Mouse (Mus musculus) liver, embryonic 13.5 days (tissue): Measurements from ENCODE around the gene Hoxb3. TPM values are rescaled to one million over a fixed set of nuclear protein-coding genes. Genes with fewer than 3 reads are reported as not detected.

Experiments
- ATAC-seq: fragments of 200-750 bp; cut with Nextera tagmentation; 2 replicates; pipeline ENCODE4 v1.8.0; 2017; ENCODE audit warnings: low read depth, mild to moderate bottlenecking, moderate number of reproducible peaks, moderate library complexity
- DNase-seq: peaks from one replicate; pipeline ENCODE4 v3.0.0; 2022
- H3K27ac ChIP-seq: fragments of 300-500 bp; sonication (generic); 2 replicates; pipeline ENCODE4 v1.5.1; 2015; ENCODE audit warnings: moderate library complexity, mild to moderate bottlenecking, inconsistent platforms
- H3K27me3 ChIP-seq: fragments of 300-500 bp; sonication (generic); 2 replicates; pipeline ENCODE4 v1.6.1; 2015; ENCODE audit warnings: mild to moderate bottlenecking, inconsistent platforms
- H3K36me3 ChIP-seq: fragments of 300-500 bp; sonication (generic); 2 replicates; pipeline ENCODE4 v1.6.1; 2015; ENCODE audit warnings: mild to moderate bottlenecking, inconsistent platforms
- H3K4me1 ChIP-seq: fragments of 300-500 bp; sonication (generic); replicated peaks from 2 replicates; pipeline ENCODE4 v1.6.1; 2015; ENCODE audit warnings: inconsistent platforms
- H3K4me2 ChIP-seq: fragments of 300-500 bp; sonication (generic); 2 replicates; pipeline ENCODE4 v1.6.1; 2015; ENCODE audit warnings: inconsistent platforms, mild to moderate bottlenecking, moderate library complexity
- H3K4me3 ChIP-seq: fragments of 300-500 bp; sonication (generic); replicated peaks from 2 replicates; pipeline ENCODE4 v1.5.1; 2015; ENCODE audit warnings: mild to moderate bottlenecking, inconsistent platforms
- H3K9ac ChIP-seq: fragments of 300-500 bp; sonication (generic); 2 replicates; pipeline ENCODE4 v1.6.1; 2015; ENCODE audit warnings: mild to moderate bottlenecking, inconsistent platforms
- H3K9me3 ChIP-seq: fragments of 300-500 bp; sonication (generic); replicated peaks from 2 replicates; pipeline ENCODE4 v1.6.1; 2016; ENCODE audit warnings: inconsistent platforms
- WGBS: fragments of 180-500 bp; shearing (Covaris S2); methylation state at CpG from one replicate; pipeline ENCODE4 v1.1.7; 2015; ENCODE audit not compliant: insufficient replicate concordance; 5-methylcytosine and 5-hydroxymethylcytosine counted together
- polyA plus RNA-seq: library from polyadenylated mRNA; unstranded; fragments of >200 nt; fragmentation: Nextera tagmentation; extraction: Ambion mirVana; gene quantifications from 2 replicates; pipeline ENCODE4 v1.2.1, GENCODE M21; 2015

The Hoxb3 gene
- polyA plus RNA-seq, 1 experiment from 2014 or later: 0.13 TPM

GRCm38 (mm10) chr11:96315344-96315681, 7.8 kb upstream of the Hoxb3 start:
- 26% methylated on average over 5 of the region's 5 CpGs for WGBS
- H3K4me2 ChIP-seq: peak overlapping the region; percentile 28
- H3K4me3 ChIP-seq: peak overlapping the region; percentile 30
- H3K9me3 ChIP-seq: no peaks in the 10 kb centered on the region
- H3K27ac ChIP-seq: peak overlapping the region; percentile 59; the same call in 1 of the 2 replicates
- H3K9ac ChIP-seq: no peak overlapping the region
- H3K27me3 ChIP-seq: peaks cover 100% of the 10 kb centered on the region
- H3K4me1 ChIP-seq: peaks cover 9% of the 10 kb centered on the region
- no peak for ATAC-seq
- H3K36me3 ChIP-seq: no peaks in the 10 kb centered on the region
- DNase-seq: no peak

DNA sequence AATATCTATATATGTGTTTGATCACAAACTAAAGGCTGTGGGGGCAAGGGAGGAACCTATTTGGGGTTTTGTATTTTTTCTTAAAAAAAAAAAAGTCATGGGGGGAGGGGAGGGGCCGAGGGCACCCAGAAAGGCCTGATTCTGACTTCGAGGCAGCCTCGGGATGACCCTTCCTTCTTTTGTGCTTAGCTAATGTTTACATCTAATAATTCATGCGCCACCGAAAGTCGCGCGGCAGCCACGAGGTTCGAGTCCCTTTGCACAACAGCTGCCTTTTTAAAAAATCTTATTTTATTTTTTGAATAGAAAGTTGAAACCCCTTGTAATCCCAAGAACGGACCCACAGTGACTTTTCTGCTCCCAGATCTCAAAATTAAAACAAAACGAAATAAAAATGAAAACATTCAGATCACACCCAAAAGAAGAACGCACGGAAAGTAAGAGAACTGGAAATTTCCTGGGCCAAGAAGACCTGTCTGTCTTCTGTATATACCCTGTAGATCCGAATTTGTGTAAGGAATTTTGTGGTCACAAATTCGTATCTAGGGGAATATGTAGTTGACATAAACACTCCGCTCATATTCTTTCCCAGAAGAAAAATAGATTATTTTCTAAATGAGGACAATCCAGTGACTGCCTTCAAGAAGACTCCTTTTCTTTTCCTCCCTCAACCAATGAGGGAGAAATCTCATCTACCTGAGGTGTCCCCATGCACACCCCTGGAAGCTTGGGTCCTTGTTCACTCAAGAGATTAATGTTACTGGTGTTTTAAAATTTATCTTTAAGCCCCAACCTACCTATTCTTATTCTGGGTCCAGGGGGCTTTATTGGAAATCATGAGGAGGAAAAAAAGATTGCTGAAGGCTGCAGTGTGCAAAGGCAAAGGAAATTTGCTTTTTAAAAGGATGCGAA, 6.2 kb upstream of the Hoxb3 start:
- Histone ChIP-seq H3K4me1 (peaks cover 6% of the 10 kb centered on the region; the same call in 1 of the 2 replicates), H3K9ac (no peak overlapping the region), H3K4me3 (no peak overlapping the region), H3K9me3 (no peaks in the 10 kb centered on the region), H3K27me3 (peaks cover 99% of the 10 kb centered on the region), H3K36me3 (no peaks in the 10 kb centered on the region), H3K4me2 (no peak overlapping the region), H3K27ac (no peak overlapping the region)
- ATAC-seq (no peak), DNase-seq (no peak)
- WGBS: 24% methylated on average over 18 of the region's 18 CpGs

DNA sequence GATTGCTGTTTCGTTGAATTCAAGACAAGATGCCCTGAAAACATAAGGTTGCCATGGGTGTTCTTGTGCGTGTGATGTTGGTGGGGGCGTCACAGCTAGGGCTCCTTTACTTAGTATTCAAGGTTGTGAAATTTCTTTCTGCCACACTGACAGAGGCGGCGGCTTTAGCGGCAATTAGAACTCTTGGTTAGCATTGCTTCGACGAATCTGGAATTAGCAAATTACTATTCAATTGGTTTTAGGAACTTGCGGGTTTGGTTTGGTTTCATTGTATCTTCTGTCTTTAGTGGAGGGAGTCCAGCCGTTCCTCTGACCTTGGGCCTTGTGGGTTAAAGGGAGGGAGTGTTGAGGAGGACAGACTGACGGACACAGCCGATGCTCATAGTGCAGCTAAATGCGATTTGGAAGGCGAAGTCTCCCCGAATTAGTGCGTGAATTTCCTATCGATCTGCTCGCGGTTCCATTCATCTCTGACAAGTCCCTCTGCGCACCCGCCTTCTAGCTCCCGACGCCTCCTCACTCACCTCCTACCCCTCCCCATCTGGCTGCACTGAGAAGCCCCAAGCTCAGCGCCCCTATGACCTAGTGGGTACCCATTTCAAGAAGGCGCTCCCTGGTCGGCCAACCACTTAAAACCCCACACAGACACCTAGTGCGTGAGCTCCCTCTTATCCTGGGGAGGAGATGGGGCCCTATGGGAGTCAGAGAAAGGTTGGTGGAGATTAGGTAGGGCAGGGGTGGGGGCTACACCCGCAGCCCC, 5.3 kb upstream of the Hoxb3 start, which contains the start of gene Hoxb4:
Hoxb4 (plus strand) TSS at position 660 of the 760 bp plus-strand sequence.
- peak within 1 kb of the TSS; percentile 78 for H3K27ac ChIP-seq
- H3K9me3 ChIP-seq: no peaks in the 10 kb centered on the region
- H3K27me3 ChIP-seq: peaks cover 99% of the 10 kb centered on the region
- ATAC-seq (no peak), DNase-seq (no peak)
- H3K36me3 ChIP-seq: no peaks in the 10 kb centered on the region
- H3K4me3 ChIP-seq: peak within 1 kb of the TSS; percentile 53
- peak within 1 kb of the TSS; percentile 56 for H3K4me2 ChIP-seq
- WGBS: 7% methylated on average over 28 of the region's 28 CpGs
- H3K9ac ChIP-seq: peak within 1 kb of the TSS; percentile 58
- 0 out of 2 replicates have a peak, but pooled peaks cover 6% of the 10 kb centered on the region for H3K4me1 ChIP-seq

GRCm38 (mm10) chr11:96318368-96319070, 4.6 kb upstream of the Hoxb3 start:
- no peaks in the 10 kb centered on the region for H3K36me3 ChIP-seq
- peak overlapping the region; percentile 56 for H3K4me2 ChIP-seq
- DNase-seq: no peak
- under 1% methylated on average over 44 of the region's 45 CpGs for WGBS
- ATAC-seq: no peak
- H3K27ac ChIP-seq: peak overlapping the region; percentile 78
- H3K9me3 ChIP-seq: no peaks in the 10 kb centered on the region
- peak overlapping the region; percentile 53 for H3K4me3 ChIP-seq
- 0 out of 2 replicates have a peak, but pooled peaks cover 6% of the 10 kb centered on the region for H3K4me1 ChIP-seq
- peaks cover 99% of the 10 kb centered on the region for H3K27me3 ChIP-seq
- peak overlapping the region; percentile 58 for H3K9ac ChIP-seq

DNA sequence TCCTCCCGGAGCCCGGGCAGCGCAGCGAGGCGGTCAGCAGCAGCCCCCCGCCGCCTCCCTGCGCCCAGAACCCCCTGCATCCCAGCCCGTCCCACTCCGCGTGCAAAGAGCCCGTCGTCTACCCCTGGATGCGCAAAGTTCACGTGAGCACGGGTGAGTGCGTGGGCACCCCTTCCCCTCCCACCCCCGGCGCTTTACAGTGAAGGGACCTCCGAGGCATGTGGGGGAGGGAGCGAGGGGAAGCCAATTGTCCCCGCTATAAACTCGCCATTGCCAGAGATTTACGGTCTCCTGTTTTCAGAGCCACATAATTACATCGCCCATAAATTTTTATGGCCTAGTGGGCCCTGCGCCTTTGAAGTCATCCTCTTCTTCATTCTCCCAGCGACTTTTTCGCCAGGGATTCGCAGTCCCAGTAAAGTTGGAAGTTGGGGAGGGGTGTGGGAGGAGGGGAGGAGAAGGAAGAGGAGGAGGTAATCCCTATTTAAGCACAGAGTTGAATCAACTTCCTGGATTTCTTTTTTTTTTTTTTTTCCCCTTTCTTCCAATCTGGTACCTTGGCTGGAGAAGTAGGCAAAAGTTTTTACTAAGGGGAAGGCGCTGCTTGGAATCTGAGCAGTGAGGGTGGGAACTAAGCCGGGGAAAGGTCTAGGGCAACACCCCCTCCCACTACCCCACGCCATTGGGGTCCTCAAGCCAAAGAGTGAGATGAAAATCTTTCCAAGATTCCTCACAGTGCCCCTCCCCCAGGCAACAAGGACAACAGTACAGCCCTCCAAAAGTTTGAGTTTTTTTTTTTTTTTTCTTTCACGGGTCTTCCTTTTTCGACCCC, 3.8 kb upstream of the Hoxb3 start:
- Histone ChIP-seq H3K4me2 (peak overlapping the region; percentile 56), H3K27me3 (peaks cover 99% of the 10 kb centered on the region), H3K4me3 (peak overlapping the region; percentile 53), H3K9me3 (no peaks in the 10 kb centered on the region), H3K36me3 (no peaks in the 10 kb centered on the region), H3K9ac (peak overlapping the region; percentile 58), H3K4me1 (0 out of 2 replicates have a peak, but pooled peaks cover 2% of the 10 kb centered on the region), H3K27ac (peak overlapping the region; percentile 78)
- ATAC-seq (no peak), DNase-seq (no peak)
- WGBS: under 1% methylated on average over 29 of the region's 34 CpGs

- 0 out of 2 replicates have a peak, but pooled peaks cover 1% of the 10 kb centered on the region for H3K4me1 ChIP-seq
- H3K4me3 ChIP-seq: peak overlapping the region; percentile 53
- H3K4me2 ChIP-seq: peak overlapping the region; percentile 56
- peak overlapping the region; percentile 78 for H3K27ac ChIP-seq
- H3K9ac ChIP-seq: peak overlapping the region; percentile 54
- under 1% methylated on average over 29 of the region's 29 CpGs for WGBS
- ATAC-seq (no peak), DNase-seq (no peak)
- H3K9me3 ChIP-seq: no peaks in the 10 kb centered on the region
- H3K27me3 ChIP-seq: peaks cover 99% of the 10 kb centered on the region
- no peaks in the 10 kb centered on the region for H3K36me3 ChIP-seq
Observed at GRCm38 (mm10) chr11:96319910-96320309, 3.2 kb upstream of the Hoxb3 start.

DNA sequence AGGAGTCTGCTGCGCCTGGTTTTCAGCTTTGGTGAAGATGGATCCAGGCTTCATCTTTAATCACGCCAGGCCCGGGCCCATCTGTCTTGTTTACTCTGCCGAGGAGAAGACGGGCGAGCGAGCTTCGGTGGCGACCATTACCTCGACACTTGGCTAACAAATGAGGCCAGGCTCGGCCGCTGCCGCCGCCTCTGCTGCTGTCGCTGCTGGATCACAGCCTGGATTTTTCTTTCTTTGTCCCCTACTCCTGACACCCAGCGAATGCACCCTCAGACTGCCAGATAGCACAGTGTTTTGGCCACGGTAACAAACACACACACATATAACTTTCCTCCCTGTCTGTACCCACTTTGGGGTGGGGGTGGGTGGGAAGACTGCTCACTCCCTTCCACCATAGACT, 2.4 kb upstream of the Hoxb3 start:
- no peak for DNase-seq
- WGBS: 23% methylated on average over 17 of the region's 17 CpGs
- peaks cover 99% of the 10 kb centered on the region for H3K27me3 ChIP-seq
- no peak overlapping the region; the same call in 1 of the 2 replicates for H3K27ac ChIP-seq
- no peaks in the 10 kb centered on the region for H3K36me3 ChIP-seq
- H3K9ac ChIP-seq: 0 out of 2 replicates have a peak overlapping the region, but pooled peaks have one; percentile 6
- H3K9me3 ChIP-seq: no peaks in the 10 kb centered on the region
- no peak overlapping the region for H3K4me3 ChIP-seq
- H3K4me2 ChIP-seq: peak overlapping the region; percentile 25
- ATAC-seq: no peak
- no peaks in the 10 kb centered on the region for H3K4me1 ChIP-seq

DNA sequence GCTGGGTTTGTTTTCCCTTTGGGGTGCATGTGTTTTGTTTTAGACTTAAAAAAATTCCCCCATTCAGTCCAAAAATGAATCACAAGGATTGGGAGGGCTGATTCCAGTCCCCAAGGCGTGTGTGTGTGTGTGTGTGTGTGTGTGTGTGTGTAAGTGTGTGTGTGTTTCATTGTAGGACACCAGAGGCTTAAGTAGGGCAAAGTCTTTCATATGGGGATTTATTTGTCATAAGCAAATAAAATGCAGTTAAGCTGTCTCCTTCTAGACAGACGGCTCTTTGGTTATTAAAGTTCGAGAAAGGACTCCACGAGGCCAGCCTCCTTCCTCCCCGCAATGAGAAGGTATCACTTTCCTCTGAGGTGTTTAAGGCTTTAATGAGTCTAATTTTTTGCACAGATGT, 1.3 kb upstream of the Hoxb3 start:
- ATAC-seq (no peak), DNase-seq (no peak)
- peaks cover 98% of the 10 kb centered on the region for H3K27me3 ChIP-seq
- no peak overlapping the region for H3K9ac ChIP-seq
- H3K36me3 ChIP-seq: no peaks in the 10 kb centered on the region
- H3K4me1 ChIP-seq: no peaks in the 10 kb centered on the region
- H3K9me3 ChIP-seq: no peaks in the 10 kb centered on the region
- WGBS: 43% methylated on average over 5 of the region's 5 CpGs
- H3K4me3 ChIP-seq: no peak overlapping the region
- no peak overlapping the region for H3K4me2 ChIP-seq
- no peak overlapping the region for H3K27ac ChIP-seq

DNA sequence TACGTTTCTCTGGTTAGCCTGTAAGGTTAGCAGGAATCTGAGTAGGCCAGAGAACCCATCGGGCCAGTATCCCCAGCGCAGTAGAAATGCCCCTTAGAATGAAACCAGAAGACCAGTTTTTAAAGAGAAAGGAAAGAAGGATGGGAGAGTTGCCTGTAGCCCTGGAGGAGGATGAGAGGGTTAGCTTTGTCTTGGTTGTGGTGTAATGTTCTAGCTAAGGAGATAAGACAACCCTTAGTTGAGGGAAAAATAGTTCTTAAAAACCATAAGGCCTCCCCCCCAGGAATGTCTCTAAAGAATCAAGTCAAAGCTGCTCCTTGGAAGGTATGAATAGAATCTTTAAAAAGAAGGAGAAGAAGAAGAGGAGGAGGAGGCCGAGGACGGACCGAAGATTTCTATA, 388 bp upstream of the Hoxb3 start:
- Histone ChIP-seq H3K4me2 (no peak overlapping the region), H3K9me3 (no peaks in the 10 kb centered on the region), H3K27me3 (peaks cover 98% of the 10 kb centered on the region), H3K36me3 (no peaks in the 10 kb centered on the region), H3K4me1 (no peaks in the 10 kb centered on the region), H3K4me3 (no peak overlapping the region), H3K27ac (no peak overlapping the region), H3K9ac (no peak overlapping the region)
- ATAC-seq: no peak
- 40% methylated on average over 6 of the region's 6 CpGs for WGBS
- no peak for DNase-seq

- 18% methylated on average over 5 of the region's 5 CpGs for WGBS
- Histone ChIP-seq H3K27ac (no peak overlapping the region; the same call in 1 of the 2 replicates), H3K27me3 (peaks cover 98% of the 10 kb centered on the region), H3K36me3 (no peaks in the 10 kb centered on the region), H3K4me2 (no peak overlapping the region), H3K9me3 (no peaks in the 10 kb centered on the region), H3K4me3 (no peak overlapping the region), H3K4me1 (no peaks in the 10 kb centered on the region), H3K9ac (no peak overlapping the region)
- DNase-seq: no peak
- no peak for ATAC-seq
Observed at GRCm38 (mm10) chr11:96324125-96324524, 999 bp downstream of the Hoxb3 start.
